Mouse (Mus musculus): ENCODE results near the gene Stxbp1.

GRCm38 (mm10) chr2:32788581-32788980 is 58.5 kb downstream of the Stxbp1 start:
- no peak for TF ChIP-seq EP300 (IDR thresholded peaks at IDR 0.05; ENCODE audit: low read depth)
- no peak for TF ChIP-seq CTCF (IDR thresholded peaks at IDR 0.05; ENCODE audit: low read depth)

Measured in heart, postnatal 0 days (tissue).